Mouse (Mus musculus) ES-E14 (cell line): ENCODE data around the gene Mapkapk3.

ENCODE experiments used
- HCFC1 ChIP-seq: IDR thresholded peaks from 2 replicates; pipeline ENCODE4 v1.6.1; 2012; ENCODE audit warnings: low read length, inconsistent platforms, borderline replicate concordance; ENCODE audit not compliant: insufficient read depth
- ZNF384 ChIP-seq: IDR thresholded peaks from 2 replicates; pipeline ENCODE4 v1.6.1; 2012; ENCODE audit warnings: low read depth, low read length, inconsistent platforms

DNA sequence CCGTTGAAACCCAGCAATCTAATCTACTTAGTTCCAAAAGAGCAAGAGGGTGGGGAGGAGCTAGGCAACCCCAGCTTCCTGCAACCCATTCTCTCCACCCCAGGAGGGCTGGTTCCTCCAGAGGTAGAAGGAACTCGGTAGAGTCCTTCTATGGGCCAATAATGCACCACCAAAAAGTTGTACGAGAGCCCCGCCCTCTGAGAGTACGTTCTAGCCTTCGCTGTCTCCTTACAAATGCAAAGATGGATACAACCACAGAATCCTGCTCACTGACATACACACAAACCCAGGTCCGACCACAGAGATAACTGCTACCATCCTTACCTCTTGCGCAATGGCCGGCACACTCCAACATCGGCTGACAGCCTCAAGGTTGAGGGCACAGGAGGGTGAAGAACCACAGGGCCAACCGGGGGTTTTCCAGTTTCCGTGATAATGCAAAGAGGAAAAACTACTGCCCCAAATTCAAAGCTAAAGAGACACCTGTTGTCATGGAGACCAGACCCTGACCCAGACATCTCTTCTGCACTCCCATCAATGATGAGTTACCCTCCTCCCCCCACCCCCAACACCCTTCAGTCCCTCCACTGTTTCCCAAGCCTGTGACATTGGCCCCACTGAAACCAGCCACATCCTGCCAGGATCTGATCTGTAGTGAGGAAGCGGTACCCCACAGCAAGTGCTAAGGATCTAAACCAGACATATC lies 9.2 kb downstream of the Mapkapk3 start:
- TF ChIP-seq ZNF384 (no peak), HCFC1 (no peak)
